Mouse (Mus musculus): Measurements from ENCODE around the gene Tmem8b. TPM values are rescaled to one million over a fixed set of nuclear protein-coding genes. Genes with fewer than 3 reads are reported as not detected.
A peak's percentile ranks its signal among the peaks of the same experiment; 100 is the strongest.

Tmem8b gene
- polyA plus RNA-seq (2015; fragmentation: Nextera tagmentation; extraction: Ambion mirVana) = 0.76 and 1.1 TPM in 2 replicates

DNA sequence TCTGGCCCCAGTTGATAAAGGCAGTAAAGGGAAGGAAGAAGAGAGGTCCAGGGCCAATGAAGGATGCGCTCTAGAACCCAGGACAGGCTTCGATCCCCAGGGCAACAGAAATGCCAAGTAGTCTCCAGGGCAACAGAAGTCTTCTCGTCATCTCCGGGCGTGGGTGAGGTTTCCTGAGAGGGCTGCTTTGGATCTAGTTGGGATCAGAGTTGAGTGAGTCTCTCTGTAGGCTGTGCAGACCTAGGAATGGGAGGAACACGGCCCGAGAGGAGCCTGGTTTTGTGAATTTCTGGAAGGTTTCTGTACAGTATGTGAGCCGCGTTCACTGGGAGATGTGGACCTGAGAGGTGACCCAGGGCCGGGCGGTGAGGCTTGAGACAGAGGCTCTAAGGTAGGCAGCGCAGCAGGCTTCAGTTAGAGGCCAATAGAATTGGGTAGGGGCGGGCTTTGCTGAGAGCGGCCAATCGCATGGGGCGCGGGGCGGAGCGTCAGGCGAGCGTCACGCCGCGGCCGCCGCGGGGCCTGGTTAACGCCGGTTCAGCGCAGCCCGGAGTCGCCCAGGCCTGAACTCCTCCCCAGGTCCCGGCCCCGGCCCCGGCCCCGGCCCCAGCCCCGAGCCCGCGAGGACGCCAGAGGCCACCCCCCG is at the start of gene Tmem8b, which contains the start of gene Fam221b:
TSS of gene Tmem8b (plus strand) at position 190 of the 646 bp plus-strand sequence.
TSS of gene Fam221b (minus strand) at position 364 of the 646 bp plus-strand sequence.
- peak; percentile 83 for DNase-seq (ENCODE audit: low spot score)

GRCm38 (mm10) chr4:43620146-43620778 is 48.5 kb upstream of the Tmem8b start:
- no peak for DNase-seq (ENCODE audit: low spot score)

- DNase-seq (ENCODE audit: low spot score) = no peak
Observed at GRCm38 (mm10) chr4:43629106-43629817, 39.5 kb upstream of the Tmem8b start.

DNA sequence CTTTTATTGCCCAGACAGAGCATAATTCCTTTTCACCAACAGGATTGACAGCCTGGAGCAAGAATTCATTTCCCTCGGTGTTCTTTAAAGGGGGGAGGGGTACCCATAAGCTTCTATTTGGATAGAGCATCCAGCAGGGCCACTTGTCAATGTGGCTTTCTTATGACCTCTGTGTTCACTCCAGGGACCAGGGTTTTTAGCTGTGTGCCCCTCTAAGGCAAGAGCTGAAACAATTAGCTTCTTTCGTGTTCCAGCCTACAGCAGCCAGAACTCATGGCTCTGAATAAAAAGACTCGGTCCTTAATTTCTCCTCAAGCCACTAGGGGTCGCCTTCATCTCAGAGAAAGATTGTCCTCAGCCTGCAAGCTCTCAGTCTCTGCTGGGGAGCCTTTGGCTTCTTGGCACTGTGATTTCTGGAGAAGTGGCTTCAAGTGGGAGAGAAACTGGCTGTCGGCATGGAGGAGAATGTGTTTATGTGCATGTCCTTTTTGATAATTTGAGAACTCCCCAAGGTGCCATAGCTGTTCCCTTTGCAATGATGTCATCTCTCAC is 38.7 kb upstream of the Tmem8b start:
- peak; percentile 74 for DNase-seq (ENCODE audit: low spot score)

DNA sequence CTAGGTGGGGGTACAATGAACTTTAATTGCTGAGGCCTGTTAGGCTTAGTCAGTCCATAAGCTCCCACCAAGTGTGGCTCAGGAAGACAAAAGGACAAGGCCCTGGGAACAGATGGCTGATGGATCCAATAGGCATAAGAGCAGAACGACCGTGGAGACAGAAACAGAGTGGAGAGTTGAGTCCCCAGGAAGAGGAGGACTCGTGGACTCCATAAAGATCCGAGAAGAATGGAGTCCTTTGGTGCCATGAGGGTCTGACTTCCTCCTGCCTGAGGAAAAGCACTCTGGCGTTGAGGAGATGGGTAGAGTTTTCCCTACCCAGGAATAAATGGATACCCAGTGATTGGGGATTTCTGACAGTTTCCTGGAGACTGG is 38.1 kb upstream of the Tmem8b start:
- DNase-seq (ENCODE audit: low spot score) = no peak

DNA sequence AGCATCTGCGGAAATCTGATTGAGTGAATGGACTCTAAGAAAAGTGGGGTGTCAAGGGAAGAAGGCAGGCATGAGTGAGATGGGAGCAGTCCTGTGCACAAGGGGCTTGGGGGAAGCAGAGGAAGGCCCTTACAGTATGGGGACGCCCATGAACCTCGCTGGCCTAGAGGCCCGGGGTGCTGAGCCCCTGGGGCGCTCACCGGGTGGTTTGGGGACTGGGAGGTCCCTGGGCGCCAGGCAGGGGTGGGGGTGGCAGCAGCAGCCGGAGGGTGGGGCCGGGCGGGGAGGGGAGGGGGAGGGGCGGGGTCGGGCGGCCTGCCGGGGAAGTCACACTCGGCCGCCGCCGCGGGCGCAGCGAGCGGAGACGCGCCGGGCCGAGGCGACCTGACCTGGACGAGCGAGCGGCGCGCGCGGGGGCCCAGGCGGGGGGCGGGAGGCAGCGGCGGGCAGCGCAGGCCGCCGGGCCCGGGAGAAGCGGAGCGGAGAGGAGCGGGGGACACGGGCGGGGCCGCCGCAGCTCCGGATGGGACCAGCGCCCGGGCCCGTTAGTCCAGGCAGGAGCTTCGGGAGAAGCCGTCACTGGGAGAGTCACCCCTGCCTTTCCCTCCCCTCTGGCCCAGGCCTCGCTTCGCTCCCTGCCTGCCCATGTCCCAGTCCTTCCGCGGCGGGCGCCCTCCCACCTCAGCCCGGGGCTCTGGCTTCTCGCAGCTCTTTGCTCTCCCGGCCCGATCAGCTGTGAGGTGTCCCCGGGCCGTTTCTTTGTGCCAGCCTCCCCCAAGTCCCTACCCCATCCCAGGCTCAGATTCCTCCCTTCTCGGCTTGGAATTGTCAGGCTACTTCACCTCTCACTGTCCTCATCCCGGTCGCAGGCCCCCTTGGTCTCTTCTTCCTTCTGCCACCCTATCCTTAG is 37.5 kb upstream of the Tmem8b start, which contains the start of gene Npr2:
TSS of gene Npr2 (plus strand) at position 890 of the 910 bp plus-strand sequence.
- no peak for DNase-seq (ENCODE audit: low spot score)

- DNase-seq (ENCODE audit: low spot score) = no peak
Observed at GRCm38 (mm10) chr4:43631956-43632920, 36.5 kb upstream of the Tmem8b start.

DNA sequence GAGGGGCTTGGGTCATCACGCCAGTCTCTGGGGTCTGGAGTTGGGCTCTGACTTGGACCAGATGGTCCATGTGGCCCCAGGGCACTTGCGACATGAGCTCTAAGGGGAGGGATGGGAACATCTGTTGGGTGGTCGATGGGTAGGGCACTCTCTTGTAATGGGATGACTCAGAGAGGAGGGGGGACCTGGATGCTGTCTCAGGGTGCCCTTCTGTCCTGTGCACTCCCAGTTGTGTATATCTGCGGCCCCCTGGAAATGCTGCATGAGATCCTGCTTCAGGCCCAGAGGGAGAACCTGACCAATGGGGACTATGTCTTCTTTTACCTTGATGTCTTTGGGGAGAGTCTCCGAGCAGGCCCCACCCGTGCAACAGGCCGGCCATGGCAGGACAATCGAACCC is 35.5 kb upstream of the Tmem8b start:
- no peak for DNase-seq (ENCODE audit: low spot score)

DNA sequence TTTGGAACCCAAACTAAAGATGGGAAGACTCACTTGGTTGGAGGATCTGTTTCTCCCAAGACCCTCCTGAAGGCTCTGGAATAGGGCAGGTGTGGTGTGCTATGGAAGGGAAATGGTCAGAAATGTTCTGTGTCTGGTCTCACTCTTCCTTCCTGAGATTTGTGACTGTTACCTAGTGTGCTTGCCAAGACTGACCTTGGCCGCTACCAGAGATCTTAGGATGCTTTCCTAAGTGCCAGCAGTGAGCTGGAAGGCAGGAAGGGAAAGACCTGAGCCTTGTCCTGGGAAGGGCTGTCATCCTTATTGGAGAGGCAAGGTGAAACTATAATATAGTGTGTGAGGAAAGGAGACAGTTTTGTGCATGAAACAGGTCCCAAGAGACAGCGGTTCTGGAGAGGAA is 35.0 kb upstream of the Tmem8b start:
- DNase-seq (ENCODE audit: low spot score) = no peak

- no peak for DNase-seq (ENCODE audit: low spot score)
Observed at GRCm38 (mm10) chr4:43634621-43635374, 34.0 kb upstream of the Tmem8b start.

DNA sequence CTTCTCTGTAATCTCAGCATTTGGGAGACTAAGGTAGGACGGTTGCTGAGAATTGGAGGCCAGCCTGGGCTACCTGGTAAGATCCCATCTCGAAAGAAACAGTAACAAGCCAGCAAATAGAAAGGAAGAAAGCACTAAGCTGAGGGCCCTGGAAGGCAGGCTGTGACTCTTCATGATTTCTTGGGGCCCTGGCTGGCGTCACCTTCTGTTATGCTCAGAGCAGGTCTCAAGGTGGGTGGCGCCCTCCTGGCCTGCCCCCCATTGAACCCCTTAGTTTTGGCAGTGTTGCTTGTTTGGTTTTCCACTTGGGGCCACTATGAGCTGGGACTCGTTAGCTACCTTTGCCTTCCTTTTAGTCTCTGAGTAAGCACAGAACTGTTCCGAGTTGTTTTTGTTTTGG is 32.0 kb upstream of the Tmem8b start:
- DNase-seq (ENCODE audit: low spot score) = no peak

- no peak for DNase-seq (ENCODE audit: low spot score)
Observed at GRCm38 (mm10) chr4:43640076-43640475, 28.7 kb upstream of the Tmem8b start.

DNA sequence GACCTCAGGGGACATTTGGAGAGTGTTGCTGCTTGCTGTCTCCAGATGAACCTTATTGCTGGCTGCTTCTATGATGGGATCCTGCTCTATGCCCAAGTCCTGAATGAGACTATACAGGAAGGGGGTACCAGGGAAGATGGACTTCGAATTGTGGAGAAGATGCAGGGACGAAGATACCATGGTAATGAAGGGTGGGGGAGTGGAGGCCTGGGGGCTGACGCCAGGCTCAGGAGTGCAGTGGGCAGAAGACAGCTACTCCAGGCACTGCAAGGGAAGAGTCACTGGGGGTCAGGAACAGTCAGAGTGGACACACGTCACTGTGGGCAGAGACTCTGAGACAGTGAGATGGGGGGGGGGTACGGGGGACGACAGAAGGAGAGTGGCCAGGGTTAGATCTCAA is 28.3 kb upstream of the Tmem8b start:
- DNase-seq (ENCODE audit: low spot score) = no peak

DNA sequence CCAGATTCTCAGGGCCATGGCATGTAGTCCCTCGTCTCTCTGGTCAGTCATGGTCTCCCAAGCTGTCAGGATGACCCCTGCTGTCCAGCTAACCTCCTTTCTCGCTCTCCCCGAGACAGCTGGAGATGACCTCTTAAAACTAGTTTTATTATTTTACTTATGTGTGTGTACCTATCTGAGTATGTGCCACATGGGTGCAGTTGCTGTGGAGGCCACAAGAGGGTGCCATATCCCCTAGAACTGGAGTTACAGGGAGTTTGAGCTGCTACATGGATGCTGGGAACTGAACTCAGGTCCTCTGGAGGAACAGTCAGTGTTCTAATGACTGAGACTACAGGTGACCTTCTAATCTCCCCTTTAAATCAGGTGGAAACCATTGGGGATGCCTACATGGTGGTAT is 19.0 kb upstream of the Tmem8b start:
- DNase-seq (ENCODE audit: low spot score) = no peak

DNA sequence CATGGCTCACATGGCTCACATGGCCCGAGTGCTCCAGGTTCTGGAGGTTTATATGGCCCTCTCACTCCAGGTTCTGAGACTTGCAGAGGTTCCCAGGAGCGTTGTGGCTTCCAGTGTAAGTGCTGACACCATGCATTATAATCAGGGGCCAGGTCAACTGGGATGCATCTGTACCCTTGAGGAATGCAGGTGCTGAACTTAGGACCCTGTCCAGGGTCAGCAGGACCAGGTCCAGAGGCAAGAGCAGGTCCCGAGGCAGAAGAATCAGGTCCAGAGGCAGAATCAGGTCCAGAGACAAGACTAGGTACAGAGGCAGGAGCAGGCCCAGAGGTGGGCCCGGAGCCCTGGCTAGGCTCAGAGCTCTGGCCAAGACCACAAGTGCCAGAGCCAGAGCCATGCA is 16.0 kb upstream of the Tmem8b start:
- DNase-seq (ENCODE audit: low spot score) = no peak

GRCm38 (mm10) chr4:43653161-43654015 is 15.4 kb upstream of the Tmem8b start, which contains the start of gene Spag8:
TSS of gene Spag8 (minus strand) at chr4:43653594.
- peak; percentile 24 for DNase-seq (ENCODE audit: low spot score)

DNA sequence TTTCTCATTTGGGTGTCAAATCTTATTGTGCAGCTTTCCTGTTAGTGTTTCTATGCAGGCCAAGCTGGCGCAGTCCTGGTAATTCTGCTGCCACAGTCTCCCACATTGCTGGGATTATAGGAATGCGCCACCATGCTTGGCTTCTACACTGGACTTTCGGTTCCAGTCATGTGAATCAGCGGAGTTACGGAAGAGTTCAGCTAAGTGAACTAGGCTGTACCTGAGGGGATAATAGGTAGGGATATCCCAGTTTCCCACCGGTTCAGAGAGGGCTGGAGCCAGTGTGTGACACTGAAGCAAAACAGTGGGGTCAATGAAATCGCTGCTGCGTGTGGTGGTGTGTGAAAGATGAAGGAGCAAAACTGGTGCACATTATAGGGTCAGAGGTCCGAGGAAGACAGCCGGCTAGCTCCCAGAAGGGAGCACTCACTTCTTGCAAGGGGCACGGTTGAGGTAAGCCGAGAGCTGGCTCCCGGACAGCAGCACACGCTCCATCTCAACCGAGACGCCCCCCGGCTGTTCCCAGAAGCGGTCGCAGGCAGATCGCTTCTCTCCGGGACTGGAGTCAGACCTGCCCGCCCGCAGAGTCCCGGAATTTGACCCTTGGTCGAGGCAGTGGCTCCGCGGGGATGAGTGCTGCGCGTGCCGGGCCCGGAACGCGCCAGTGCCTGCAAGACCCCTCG is 13.0 kb upstream of the Tmem8b start:
- DNase-seq (ENCODE audit: low spot score) = no peak

Data from thymus, postnatal 0 days (tissue).